Mouse (Mus musculus) left cerebral cortex, postnatal 25 days (tissue): ENCODE data around the gene a. TPM values are rescaled to one million over a fixed set of nuclear protein-coding genes. Genes with fewer than 3 reads are reported as not detected.
"Not testable (repeated sequence)": the region's sequence is repeated elsewhere in the genome, so short reads cannot be mapped to it uniquely, and the experiment has no call there.

Source experiments
- DNase-seq, 2 experiments: peaks; one replicate each; pipeline ENCODE4 v3.0.0; 2022; ENCODE audit warnings: low spot score in 2 of 2, mixed read lengths in 1 of 2
- intact Hi-C: fragments of 180-260 bp; cut with DNase I; formaldehyde crosslinking; loops from one replicate; pipeline ENCODE4 v1.15.1; 2025
- total RNA-seq, 2 experiments: library from RNA; stranded (reverse); gene quantifications; 2 replicates each; pipeline ENCODE4 v1.2.3; 2021

a gene
- total RNA-seq, 2 experiments from 2014 or later = not detected

- intact Hi-C loops = no loop called here
- no peak for DNase-seq
These were observed 118.6 kb downstream of the a start for GRCm38 (mm10) chr2:154909789-154910188.

GRCm38 (mm10) chr2:154915922-154916541 lies 124.8 kb downstream of the a start:
- no peak for DNase-seq
- intact Hi-C loops = no loop called here

- intact Hi-C loops = no loop called here
- peak in 1 of 2 experiments; percentile 14 for DNase-seq
These were observed 125.3 kb downstream of the a start for GRCm38 (mm10) chr2:154916547-154916946.

GRCm38 (mm10) chr2:154917866-154918641 lies 126.9 kb downstream of the a start:
- intact Hi-C loops = no loop called here
- no peak for DNase-seq

- intact Hi-C loops = loop anchor here (2.0 kb wide), 1 partner anchor 50 kb away; no protein-coding TSS in a partner anchor
- no peak for DNase-seq
These were observed 129.7 kb downstream of the a start for GRCm38 (mm10) chr2:154920896-154921295.

- DNase-seq, intact Hi-C loops: not testable (repeated sequence)
These were observed 130.9 kb downstream of the a start for GRCm38 (mm10) chr2:154922134-154922533.

GRCm38 (mm10) chr2:154925411-154926031 lies 134.3 kb downstream of the a start:
- no peak for DNase-seq
- intact Hi-C loops = no loop called here

- intact Hi-C loops = no loop called here
- no peak for DNase-seq
These were observed 135.6 kb downstream of the a start for GRCm38 (mm10) chr2:154926843-154927242.

GRCm38 (mm10) chr2:154928298-154928697 lies 137.1 kb downstream of the a start:
- intact Hi-C loops = no loop called here
- DNase-seq = no peak

DNA sequence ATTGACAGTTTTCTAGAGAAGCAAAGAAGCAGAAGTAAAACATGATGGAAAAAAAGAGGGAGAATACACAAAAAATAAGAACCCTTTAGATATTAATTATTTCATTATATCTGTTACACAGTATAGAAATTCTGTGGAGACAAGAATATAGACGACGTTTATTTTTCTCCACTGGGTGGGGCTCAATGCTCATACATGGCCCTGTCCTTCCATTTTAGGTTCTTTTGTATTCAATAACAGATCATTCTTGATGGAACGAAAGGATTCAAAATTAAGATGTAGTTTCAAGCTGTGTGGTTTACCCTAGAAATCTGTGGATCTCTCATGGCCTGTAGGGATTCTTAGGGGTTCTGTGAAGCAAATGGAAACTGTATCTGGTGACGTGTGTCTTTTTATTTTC lies 142.7 kb downstream of the a start:
- peak in 1 of 2 experiments; percentile 12 for DNase-seq
- intact Hi-C loops = no loop called here

DNA sequence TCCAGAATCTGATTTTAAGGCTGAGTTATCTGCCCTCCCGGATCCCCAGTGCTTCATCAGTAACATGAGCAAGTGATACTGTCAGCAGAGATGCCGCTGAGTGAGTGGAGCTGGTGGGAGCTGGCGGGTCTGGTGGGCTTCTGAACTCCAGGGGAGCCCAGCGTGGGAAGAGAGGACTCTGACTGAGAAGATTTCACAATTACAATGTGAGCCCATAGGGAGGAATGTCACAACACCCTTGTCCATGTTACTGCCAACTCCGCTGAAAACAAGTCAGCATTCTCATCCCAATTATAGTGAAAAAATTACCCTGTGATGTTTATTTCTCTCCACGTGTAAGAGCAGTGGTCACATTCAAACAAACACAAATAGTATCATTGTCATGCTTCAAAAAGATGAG lies 144.9 kb downstream of the a start:
- DNase-seq = no peak
- intact Hi-C loops = no loop called here

- intact Hi-C loops = no loop called here
- no peak for DNase-seq
These were observed 145.4 kb downstream of the a start for GRCm38 (mm10) chr2:154936536-154937155.

GRCm38 (mm10) chr2:154937547-154938390 lies 146.6 kb downstream of the a start:
- intact Hi-C loops = no loop called here
- DNase-seq = no peak

DNA sequence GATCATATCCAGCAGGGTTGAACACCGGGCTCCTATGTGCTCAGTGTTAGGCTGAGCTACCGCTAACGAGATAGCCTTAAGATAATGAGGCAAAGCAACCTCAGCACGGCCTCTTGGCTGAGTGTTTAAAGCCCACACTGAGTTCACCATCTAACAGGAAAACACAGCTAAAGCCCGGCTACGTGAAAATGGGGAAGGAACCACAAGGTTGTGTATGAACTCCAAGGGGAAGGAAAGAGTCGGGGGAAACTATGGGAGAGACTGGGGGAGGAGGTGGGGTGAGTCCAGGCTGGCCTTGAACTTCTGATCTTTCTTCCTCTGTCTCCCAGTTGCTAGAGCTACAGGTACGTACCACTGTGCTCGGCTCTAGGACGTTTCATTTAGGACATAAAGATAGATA lies 150.8 kb downstream of the a start:
- no peak for DNase-seq
- intact Hi-C loops = loop anchor here (2.0 to 10.0 kb wide), 2 partner anchors 293 to 527 kb away; no protein-coding TSS in a partner anchor

GRCm38 (mm10) chr2:154942546-154942945 lies 151.3 kb downstream of the a start:
- no peak for DNase-seq
- intact Hi-C loops = loop anchor here (2.0 to 10.0 kb wide), 2 partner anchors 294 to 528 kb away; no protein-coding TSS in a partner anchor

- DNase-seq = peak; percentile 70 to 81
- intact Hi-C loops = loop anchor here (1.0 to 10.0 kb wide), 3 partner anchors 240 to 528 kb away; no protein-coding TSS in a partner anchor
These were observed 151.9 kb downstream of the a start for GRCm38 (mm10) chr2:154943101-154943500.

DNA sequence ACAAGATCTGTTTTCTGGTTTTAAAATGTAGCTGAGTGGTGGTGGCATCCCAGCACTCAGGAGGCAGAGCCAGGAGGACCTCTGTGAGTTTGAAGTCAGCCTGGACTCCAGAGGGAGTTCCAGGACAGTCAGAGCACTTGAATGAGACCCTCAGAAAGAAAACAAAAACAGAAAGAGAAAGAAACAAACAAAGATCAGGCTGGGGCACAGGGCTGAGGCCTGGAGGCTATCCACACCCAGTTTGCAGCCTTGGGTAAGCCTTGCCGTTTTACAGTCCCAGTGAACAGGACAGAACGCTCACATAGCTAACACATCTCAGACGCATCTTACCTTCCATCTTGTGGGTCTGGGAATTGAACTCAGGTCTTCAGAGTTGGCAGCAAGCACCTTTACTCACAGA lies 155.7 kb downstream of the a start:
- DNase-seq = no peak
- intact Hi-C loops = loop anchor here (10.0 kb wide), 1 partner anchor 532 kb away; no protein-coding TSS in a partner anchor

- intact Hi-C loops = loop anchor here (10.0 kb wide), 1 partner anchor 535 kb away; no protein-coding TSS in a partner anchor
These were observed 158.2 kb downstream of the a start for GRCm38 (mm10) chr2:154949352-154949751.

GRCm38 (mm10) chr2:154949877-154950276 lies 158.7 kb downstream of the a start:
- intact Hi-C loops = loop anchor here (10.0 kb wide), 1 partner anchor 535 kb away; no protein-coding TSS in a partner anchor
- DNase-seq = no peak

More at GRCm38 (mm10) chr2:154949352-154949751, 158.2 kb downstream of the a start:
- DNase-seq = no peak
